Mouse (Mus musculus): ENCODE results near the gene Dnlz.
A peak's percentile ranks its signal among the peaks of the same experiment; 100 is the strongest.

Dnlz gene

DNA sequence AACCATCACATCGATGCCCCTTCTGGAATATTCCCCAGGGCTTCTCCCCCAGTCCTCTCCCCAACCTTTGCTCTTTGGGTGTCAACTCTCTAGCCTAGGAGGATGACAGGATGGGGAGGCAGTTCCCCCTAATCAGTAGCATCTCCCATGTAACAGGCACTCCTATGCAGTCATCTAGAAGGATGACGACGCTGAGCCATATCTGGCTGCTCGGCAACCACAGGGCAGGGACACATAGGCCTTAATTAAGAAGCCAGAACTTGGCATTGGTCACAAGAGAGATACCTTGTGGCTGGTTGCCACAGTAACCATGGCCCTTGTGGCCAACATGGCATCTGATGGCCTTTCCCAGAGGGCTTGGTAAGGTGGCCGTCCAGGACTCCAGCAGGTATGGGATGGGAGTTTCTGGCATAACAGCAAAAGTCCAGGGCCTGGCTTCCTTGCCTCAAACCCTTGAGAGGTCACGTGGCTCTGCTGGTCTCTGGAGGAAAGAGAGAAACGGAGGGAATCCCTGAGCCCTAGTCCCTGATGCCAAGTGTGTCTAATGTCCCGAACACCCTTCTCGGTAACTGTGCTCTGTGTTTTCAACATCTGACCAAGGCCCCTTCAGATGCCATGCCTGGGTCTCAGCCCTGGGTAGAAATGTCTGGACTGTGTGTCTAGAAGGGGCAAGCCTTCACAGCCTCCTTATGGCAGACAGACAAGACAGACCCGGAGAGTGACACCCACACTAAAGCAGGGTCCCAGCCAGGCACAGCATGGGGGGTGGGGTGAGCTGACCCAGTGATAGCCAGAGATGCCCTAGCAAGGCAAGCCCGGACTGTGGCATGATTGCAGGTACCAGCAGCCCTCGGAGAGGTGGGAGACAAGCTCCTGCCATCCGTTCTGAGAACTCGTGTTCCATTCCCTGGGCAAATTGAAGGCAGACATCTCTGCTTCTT lies 31.4 kb downstream of the Dnlz start:
- no peak for DNase-seq (ENCODE audit: low read depth, low spot score)

DNA sequence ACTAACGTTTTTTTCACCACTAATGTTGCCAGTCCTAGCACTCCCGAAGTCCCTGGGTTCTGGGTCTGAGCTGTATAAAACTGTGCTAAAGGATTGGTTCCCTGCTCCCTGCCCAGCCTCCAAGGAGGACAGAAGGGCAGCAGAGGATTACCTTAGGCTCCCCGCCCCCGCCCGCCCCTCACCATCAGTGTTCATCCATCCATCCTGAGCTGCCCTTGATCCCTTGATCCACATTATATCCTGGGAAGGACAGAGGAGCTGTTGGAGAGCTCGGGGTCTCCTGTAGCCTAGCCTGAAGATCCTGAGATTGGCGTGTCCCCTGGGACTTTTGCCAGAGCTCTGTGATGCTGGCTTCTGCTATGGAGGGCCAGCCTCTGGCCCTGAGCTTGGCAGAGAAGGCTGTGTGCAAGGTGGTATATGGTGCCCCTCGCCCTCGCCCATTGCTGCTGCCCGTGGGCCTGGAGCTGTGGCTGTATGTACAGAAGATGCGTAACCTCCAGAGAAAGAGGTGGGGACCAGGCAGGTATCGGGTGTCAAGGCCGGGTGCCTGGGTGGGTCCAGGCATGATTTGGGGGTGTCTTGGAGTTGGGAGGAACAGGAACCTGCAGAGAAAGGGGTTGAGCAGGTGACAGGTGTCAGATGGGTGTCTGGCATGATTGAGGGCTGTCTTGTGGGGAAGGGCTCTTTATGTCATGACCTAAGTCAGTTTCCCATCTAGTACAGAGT lies 32.2 kb downstream of the Dnlz start:
- DNase-seq (ENCODE audit: low read depth, low spot score) = no peak

DNA sequence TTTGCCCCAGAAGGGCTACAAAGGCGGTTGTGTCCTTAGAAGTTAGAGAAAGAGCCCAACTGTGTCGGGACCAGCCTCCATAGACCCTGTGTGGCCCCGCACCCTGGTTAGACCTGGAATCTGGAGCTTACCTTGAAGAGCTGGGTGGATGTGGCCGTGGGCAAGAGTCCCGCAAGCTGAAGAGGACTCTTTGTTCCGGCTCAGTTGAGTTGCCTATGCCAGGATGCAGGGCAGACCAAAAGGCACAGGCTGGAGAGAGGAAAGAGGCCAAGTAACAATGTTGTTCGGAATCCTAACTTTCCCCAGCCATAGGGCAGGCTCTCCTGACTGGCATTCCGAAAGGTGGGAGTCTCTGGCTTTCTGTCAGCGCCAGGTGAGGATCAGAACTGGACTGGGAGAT lies 32.8 kb downstream of the Dnlz start:
- no peak for DNase-seq (ENCODE audit: low read depth, low spot score)

DNA sequence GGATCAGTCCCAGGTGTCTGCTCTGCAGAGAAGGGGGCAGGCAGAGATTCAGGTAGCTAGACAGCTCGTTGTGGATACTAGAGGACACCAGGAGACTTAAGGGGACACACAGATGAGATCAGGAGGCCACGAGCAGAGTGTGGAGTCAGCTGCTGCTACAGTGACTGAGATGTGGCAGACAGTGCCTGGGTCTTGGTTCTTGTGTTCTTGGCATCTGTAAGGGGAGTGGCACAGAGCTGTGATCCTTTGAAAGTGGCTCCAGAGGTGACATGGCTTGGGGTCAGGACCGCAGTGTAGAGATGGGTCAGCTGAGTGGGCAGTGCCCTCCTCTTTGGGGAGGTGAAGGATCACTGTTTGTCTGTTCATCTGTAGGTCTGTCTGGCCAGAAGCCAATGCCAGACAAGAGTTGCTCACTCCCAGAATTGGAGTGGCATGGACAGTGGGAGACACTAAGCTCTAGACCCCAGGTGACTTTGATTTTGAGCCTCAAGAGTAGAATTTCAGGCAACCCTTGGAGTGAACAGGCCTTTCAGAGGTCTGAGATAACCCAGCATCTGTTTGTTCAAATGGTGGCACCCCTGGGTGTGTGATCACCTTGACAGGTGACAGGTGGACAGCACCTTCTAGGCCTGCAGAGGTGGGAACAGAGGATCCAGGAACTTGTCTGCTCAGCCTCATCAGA lies 33.8 kb downstream of the Dnlz start:
- DNase-seq (ENCODE audit: low read depth, low spot score) = no peak

DNA sequence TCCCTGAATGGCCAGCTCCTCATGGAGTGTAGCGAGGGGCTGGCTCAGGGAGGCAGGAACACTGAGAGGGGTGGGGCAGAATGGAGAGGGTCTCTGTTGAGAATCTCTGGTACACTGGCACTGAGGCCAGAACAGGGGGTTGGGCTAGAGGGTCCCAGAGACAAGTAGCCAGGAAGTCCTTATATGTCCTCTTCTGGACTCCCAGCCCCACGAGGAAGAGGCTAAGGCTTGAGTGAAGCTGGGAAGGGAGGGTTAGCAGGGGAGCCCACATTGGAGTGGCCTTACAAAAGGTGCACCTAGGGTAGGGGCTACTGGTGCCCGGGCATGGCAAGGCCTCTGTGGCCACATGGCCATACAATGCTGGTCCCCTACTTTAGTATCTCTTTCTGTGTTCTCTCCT lies 34.5 kb downstream of the Dnlz start:
- no peak for DNase-seq (ENCODE audit: low read depth, low spot score)

DNA sequence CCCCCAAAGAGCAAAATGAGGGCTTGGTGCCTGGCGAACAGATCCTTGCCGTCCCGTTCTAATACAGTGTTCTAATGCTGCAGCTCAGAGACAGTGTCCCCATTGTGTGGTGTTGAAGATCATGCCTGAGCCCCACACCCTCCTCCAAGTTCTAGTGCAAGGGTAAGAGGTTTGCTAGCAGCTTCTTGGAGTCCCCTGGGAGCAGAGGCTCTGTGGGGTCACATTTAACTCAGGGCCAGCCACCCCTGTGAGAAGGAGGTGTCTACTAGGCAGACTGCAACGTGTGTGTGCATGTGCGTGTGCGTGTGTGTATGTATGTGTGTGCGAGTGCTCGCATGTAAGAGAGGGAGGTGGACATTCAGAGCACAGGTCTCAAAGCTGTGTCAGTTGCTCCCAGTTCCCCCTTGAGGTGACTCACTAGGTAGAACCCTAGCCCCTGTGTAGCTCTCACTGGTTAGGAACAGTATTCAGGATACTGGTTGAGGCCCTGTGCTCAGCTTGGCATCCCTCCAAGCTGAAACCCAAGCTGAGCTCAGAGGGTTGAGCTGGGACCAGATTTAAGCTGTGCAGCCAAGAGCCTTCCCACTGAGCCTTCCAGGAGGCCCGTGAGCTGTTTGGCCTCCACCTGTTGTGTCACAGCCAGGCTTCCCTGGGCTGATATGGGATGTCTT lies 35.2 kb downstream of the Dnlz start:
- no peak for DNase-seq (ENCODE audit: low read depth, low spot score)

DNA sequence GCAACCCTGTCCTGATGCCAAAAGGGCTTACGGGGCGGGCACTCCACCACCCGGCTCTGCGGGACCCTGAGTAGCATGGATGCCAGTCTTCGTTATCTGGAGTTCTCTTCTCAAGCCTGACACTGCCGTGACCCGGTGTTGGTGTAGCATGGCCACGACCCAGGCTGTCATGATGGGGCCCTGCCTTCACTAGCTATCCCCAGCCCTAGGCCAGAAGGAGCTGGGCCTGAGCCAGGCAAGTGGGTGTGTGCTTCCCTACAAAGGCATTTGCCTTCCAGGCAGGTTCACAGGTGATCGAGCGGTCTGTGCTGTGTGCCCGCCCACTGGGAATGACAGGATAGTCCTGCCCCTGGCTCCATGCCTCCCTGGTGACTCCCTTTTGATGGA lies 36.0 kb downstream of the Dnlz start:
- DNase-seq (ENCODE audit: low read depth, low spot score) = no peak

DNA sequence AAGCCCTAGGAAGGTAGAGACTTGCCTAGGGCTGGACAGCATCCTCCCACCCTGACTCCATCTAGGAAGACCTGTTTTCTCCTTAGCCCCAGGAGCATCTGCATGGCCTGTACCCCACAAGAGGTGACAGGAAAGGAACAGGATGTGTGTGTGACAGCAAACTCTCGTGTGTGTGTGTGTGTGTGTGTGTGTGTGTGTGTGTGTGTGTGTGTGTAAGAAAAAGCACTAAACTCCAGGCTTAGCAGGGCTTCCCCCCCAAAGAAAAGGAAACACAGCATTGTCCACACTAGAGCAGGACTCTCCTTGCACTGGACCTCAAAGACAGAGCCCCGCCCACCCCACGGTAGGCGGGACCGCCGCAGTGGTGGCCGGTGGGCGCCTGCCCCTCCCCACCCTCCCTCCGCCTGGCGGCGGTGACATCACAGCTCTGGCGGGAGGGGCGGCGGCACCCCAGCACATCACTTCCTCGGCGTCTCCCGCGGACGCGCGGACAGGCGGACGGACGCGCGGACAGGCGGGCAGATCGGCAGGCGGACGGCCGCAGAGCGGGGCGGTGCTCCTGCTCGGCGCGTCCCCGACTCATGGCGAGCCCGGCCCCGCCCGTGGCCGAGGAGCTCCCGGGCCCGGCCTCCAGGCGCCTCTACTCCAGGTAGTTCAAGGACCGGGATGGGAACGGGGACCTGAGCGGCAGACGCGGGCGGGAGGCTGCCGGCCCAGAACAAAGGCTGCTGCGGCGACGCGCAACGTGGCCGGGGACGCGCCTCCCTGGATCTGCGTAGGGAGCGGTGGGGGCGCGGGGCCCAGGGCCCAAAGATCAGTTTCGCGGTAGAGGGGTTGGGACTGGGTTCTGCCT lies 36.6 kb downstream of the Dnlz start, which contains the start of gene Gpsm1:
Gene Gpsm1 (plus strand): TSS at position 444 of the 853 bp plus-strand sequence.
- DNase-seq (ENCODE audit: low read depth, low spot score) = peak; percentile 81

DNA sequence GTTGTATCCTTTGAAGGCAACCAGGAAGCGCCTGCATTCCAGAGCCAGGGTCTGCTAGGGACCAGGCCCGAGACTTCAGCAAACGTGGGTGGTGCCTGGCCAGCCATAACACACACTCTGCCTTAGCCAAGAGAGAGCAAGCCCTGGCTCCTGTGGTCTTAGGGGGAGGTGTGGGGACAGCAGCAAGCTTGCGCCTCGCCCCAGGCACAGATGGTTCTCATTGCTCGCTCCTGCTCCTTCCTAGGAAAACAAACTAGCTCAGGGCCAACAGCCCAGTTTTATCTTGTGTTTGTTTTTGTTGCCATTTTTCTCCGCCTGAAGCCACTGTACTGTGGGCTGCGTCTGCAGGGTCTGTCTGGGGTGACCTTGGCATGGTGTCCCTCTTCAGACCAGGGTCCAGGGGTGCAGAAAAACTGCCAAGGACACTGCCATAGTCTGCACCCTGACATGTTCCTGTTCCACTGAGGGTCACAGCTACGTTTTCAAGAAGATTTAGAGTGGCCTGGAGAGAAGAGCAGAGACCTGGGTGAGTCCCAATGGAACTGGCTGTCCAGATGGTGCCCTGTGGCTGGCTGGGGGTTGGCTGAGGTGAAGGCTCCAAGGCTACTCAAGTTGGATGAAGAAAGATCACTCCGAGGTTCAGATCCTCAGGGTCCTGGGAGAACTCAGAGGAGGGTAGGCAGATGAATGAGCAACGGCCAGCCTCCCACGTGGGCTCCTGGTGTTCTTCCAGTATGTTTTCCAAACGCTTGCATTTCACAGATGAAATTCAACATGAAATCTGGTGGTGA lies 37.4 kb downstream of the Dnlz start:
- DNase-seq (ENCODE audit: low read depth, low spot score) = no peak

DNA sequence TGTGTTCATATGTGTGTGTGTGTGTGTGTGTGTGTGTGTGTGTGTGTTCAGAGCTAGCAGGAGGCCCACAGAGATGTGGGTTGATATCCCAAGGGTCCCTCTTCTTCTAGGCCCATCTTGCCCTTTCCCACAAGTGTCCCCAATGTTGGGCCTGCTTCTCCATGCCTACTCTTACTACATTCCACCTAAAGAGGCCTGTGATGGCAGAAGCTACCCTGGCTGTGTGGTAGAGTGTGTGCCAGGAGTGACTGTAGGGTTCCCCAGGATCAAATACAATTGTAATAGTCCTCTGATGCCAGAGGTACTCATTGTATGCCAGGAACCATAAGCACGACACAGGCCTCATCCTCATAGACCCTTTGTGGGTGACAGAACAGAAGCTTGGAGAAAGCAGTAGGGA lies 38.5 kb downstream of the Dnlz start:
- DNase-seq (ENCODE audit: low read depth, low spot score) = no peak

DNA sequence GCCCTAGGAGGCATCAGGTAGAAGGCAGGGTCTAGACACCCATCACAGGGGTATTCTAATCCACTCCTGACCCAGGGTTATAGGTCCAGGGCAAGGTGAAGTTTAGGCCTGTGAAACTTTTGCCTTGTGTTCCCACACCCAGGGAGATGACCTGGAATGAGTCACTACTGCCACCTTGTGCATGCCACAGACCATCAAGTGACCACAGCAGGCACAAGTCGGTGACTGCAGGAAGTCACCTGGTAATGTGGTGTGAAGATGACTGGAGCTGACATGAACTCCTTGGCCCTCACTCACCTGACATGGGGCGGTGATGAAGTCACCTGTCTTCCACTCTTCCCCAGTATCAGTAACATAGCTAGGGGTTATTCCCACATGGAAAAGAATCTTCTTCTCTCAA lies 39.1 kb downstream of the Dnlz start:
- no peak for DNase-seq (ENCODE audit: low read depth, low spot score)

DNA sequence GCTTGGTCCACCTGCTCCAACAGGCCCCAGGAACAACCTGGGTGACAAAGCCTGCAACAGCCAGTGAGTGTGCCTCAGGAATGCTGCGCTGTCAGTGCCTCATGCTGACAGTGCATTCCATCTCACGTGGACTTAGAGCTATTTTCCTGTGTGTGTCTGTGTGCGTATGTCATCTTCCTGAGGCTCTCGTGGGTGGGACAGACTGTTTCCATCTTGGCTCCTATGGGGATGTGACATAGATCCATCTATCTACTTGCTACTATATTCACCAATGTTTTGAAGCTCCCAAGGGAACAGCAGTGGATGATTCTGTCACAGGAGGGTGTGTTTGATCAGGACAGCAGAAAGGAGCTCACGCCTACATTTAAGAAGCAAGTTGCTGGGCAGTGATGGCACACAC lies 40.0 kb downstream of the Dnlz start:
- no peak for DNase-seq (ENCODE audit: low read depth, low spot score)

DNA sequence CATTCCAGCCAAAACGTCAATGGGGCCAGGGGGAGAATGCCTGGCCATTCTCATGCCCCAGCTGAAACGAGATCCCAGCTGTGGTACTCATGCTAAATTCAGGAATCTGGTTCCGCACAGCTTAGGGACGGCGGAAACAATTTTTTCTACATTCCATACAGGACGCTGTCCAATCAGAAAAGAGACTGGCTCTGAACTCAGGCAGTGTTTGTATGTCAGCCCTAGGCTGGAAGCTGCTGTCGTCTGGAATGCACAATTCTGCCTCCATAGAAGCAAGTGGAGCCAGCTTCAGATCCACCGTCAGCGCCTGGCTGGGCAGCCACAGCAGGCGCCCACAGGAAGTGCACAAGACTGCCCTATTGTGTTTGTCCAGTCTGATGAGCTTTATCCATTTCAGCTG lies 42.2 kb downstream of the Dnlz start:
- DNase-seq (ENCODE audit: low read depth, low spot score) = peak; percentile 62

DNA sequence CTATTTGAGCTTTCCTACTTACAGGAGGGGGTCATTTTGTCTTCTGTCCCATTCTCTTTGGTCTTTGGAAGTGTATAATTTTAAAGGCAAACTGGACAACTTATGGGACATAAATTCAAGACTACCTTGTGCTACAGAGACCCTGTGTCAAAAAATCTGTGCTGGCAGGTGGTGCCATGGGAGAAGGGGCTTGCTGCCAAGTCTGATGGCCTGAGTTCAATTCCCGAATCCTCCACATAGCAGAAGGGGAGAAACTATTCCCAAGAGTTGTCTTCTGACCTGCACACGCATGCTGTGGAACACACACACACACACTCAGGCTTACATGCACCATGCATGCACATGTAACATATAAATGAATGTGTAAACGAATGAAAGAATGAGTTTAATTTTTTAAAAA lies 45.2 kb downstream of the Dnlz start:
- no peak for DNase-seq (ENCODE audit: low read depth, low spot score)

DNA sequence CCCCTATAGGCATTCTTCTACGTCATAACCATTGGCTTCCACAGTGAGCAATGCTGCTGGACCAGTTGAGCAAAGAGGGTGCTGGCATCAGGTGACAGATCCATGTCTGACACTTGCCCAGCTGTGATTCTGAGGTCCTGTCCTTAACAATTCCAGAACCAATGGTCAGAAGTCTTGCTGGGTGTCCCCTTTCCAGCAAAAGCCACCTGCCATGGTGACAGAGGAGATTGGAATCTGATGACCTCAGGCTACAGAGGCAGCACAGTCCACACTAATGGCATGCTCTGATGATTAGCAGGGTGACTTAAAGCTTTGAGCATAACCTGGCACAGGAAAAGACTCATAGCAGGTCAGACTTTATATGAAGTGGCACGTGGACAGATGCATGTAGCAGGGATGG lies 46.4 kb downstream of the Dnlz start:
- no peak for DNase-seq (ENCODE audit: low read depth, low spot score)

DNA sequence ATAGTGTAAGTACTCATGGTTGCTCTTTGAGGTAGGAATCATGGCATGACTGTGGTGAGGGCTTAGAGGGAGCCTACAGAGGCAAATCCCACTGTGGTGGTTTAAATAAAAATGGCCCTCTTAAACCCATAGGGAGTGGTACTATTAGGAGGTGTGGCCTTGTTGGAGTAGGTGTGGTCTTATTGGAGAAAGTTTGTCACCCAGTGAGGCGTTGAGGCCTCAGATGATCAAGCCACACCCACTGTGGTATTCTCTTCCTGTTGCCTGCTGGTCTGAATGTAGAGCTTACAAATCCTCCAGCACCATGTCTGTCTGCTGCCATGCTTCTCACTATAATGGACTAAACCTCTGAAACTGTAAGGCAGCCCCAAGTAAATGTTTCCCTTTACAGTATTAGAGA lies 47.2 kb downstream of the Dnlz start:
- no peak for DNase-seq (ENCODE audit: low read depth, low spot score)

DNA sequence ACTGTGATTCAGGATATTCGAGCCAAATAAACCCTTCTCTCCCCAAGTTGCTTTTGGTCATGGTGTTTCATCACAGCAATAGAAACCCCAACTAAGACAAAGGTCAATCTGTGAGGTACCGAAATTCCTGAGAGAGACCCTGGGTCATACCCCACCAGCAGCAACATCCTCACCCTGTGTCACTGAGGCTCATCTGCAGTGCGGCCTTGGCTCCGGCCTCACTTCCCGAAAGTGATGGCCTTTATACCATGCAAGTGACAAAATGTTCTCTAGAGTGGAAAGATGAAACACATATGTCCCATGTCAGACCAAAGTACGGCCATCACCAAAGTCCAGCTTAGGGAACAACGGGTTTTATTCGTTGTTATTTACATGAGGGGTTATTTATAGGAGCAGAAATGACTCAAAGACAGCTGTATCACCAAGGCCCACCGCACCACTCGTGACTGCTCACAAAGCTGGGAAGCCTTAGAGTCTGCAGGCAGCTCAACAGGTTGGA lies 49.9 kb downstream of the Dnlz start:
- DNase-seq (ENCODE audit: low read depth, low spot score) = no peak

DNA sequence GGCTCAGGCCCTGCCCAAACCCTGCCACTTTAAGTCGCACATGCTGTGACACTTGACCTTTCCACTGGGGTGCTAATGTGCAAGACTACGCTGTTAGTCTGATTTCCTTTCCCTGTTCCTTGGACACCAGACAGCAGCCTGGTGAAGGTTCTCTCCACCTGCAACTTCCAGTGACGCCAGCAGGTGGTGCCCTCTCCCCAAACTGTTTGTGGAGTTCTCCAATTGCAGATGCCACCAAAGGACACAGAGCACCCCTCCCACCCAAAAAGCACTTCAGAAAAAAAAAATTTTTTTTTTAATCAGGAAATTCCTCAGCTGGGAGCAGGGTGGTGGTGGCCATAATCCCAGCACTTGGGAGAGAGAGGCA lies 51.1 kb downstream of the Dnlz start:
- DNase-seq (ENCODE audit: low read depth, low spot score) = peak; percentile 75

DNA sequence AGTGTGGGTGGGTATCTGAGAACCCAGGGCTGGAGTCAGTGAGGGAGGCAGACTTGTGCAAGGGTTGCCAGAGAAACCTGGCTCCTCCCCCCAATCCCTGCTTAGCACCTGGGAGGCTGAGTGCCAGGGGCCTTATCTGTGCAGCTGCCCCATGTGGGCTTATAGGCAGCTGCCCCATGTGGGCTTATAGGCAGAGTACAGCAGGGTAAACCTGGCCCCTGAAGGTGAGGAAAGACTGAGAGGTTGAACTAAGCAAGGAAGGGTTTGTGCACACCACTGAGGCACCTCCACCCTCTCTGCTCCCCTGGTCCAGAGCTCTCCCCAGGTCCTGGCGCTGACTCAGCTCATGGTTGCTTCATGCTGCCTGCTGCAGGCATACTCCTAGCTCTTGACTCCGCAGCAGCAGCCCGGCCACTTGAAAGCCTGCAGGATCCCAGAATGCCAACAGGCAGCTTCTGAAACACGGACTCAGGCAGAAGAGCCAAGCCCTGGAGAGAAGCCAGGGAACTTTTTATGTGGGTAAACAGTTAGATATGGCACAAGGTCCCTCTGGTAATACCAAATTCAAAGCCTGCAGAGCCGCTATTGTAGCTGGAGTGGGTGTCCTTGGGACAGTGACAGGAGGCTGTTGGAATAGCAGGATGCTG lies 51.6 kb downstream of the Dnlz start:
- no peak for DNase-seq (ENCODE audit: low read depth, low spot score)
